Mouse (Mus musculus) kidney, postnatal 25 days (tissue): ENCODE results near the gene Tnfrsf12a.
A peak's percentile ranks its signal among the peaks of the same experiment; 100 is the strongest.

Source experiments
- DNase-seq, 2 experiments: peaks; one replicate each; pipeline ENCODE4 v3.0.0; 2021; ENCODE audit warnings: mixed read lengths in 2 of 2

The Tnfrsf12a gene

GRCm38 (mm10) chr17:23677236-23677679, at the start of gene Tnfrsf12a:
Gene Tnfrsf12a, minus strand, starts transcription at chr17:23677468.
- peak; percentile 83 to 91 for DNase-seq

- peak; percentile 71 to 89 for DNase-seq
These were observed 49.5 kb upstream of the Tnfrsf12a start for GRCm38 (mm10) chr17:23726758-23727142.

GRCm38 (mm10) chr17:23725999-23726757, 48.9 kb upstream of the Tnfrsf12a start, which contains the start of gene Pkmyt1:
Gene Pkmyt1, plus strand, starts transcription at chr17:23726336.
- peak; percentile 95 to 96 for DNase-seq

- no peak for DNase-seq
These were observed 48.2 kb upstream of the Tnfrsf12a start for GRCm38 (mm10) chr17:23725477-23725876.

- no peak for DNase-seq
These were observed 45.3 kb upstream of the Tnfrsf12a start, which contains the start of gene 1520401A03Rik for GRCm38 (mm10) chr17:23722376-23723125. Gene 1520401A03Rik, minus strand, starts transcription at chr17:23722783.

GRCm38 (mm10) chr17:23721886-23722285, 44.6 kb upstream of the Tnfrsf12a start:
- no peak for DNase-seq

GRCm38 (mm10) chr17:23719455-23719854, 42.2 kb upstream of the Tnfrsf12a start:
- no peak for DNase-seq

GRCm38 (mm10) chr17:23717003-23717402, 39.7 kb upstream of the Tnfrsf12a start:
- DNase-seq, result no peak

- peak; percentile 76 to 82 for DNase-seq
These were observed 28.9 kb upstream of the Tnfrsf12a start for GRCm38 (mm10) chr17:23706212-23706611.

- no peak for DNase-seq
These were observed 28.3 kb upstream of the Tnfrsf12a start for GRCm38 (mm10) chr17:23705525-23706104.

GRCm38 (mm10) chr17:23704741-23705140, 27.5 kb upstream of the Tnfrsf12a start:
- DNase-seq, result no peak

- no peak for DNase-seq
These were observed 26.0 kb upstream of the Tnfrsf12a start for GRCm38 (mm10) chr17:23703301-23703700.

GRCm38 (mm10) chr17:23700079-23700478, 22.8 kb upstream of the Tnfrsf12a start:
- DNase-seq, result peak; percentile 96 to 98

- peak; percentile 55 to 73 for DNase-seq
These were observed 22.1 kb upstream of the Tnfrsf12a start for GRCm38 (mm10) chr17:23699131-23700077.

- no peak for DNase-seq
These were observed 18.5 kb upstream of the Tnfrsf12a start for GRCm38 (mm10) chr17:23695801-23696200.

- no peak for DNase-seq
These were observed 17.2 kb upstream of the Tnfrsf12a start for GRCm38 (mm10) chr17:23694491-23694890.

- DNase-seq, result peak in 1 of 2 experiments; percentile 24
These were observed 6.8 kb upstream of the Tnfrsf12a start, which contains the start of gene Cldn9 for GRCm38 (mm10) chr17:23683856-23684672. Gene Cldn9, minus strand, starts transcription at chr17:23684026.

GRCm38 (mm10) chr17:23683226-23683625, 6.0 kb upstream of the Tnfrsf12a start:
- no peak for DNase-seq

GRCm38 (mm10) chr17:23682530-23682929, 5.3 kb upstream of the Tnfrsf12a start:
- DNase-seq, result no peak

GRCm38 (mm10) chr17:23682092-23682491, 4.8 kb upstream of the Tnfrsf12a start:
- peak in 1 of 2 experiments; percentile 63 for DNase-seq

- peak in 1 of 2 experiments; percentile 57 for DNase-seq
These were observed 3.8 kb upstream of the Tnfrsf12a start for GRCm38 (mm10) chr17:23681086-23681485.
